Mouse (Mus musculus) intestine, postnatal 0 days (tissue): ENCODE measurements around the gene Tigd3. TPM values are rescaled to one million over a fixed set of nuclear protein-coding genes. Genes with fewer than 3 reads are reported as not detected.

Experiments used
- ATAC-seq: fragments of 200-750 bp; cut with Nextera tagmentation; 2 replicates; pipeline ENCODE4 v1.8.0; 2017; ENCODE audit warnings: mild to moderate bottlenecking, moderate TSS enrichment, moderate library complexity
- H3K27ac ChIP-seq: fragments of 300-500 bp; sonication (generic); 2 replicates; pipeline ENCODE4 v1.5.1; 2014; ENCODE audit warnings: mild to moderate bottlenecking, low read depth, low read length, moderate library complexity
- H3K27me3 ChIP-seq: fragments of 300-500 bp; sonication (generic); replicated peaks from 2 replicates; pipeline ENCODE4 v1.6.1; 2014; ENCODE audit warnings: low read length, mixed read lengths; ENCODE audit not compliant: control insufficient read depth, insufficient read depth
- H3K36me3 ChIP-seq: fragments of 300-500 bp; sonication (generic); 2 replicates; pipeline ENCODE4 v1.6.1; 2014; ENCODE audit warnings: mild to moderate bottlenecking, moderate library complexity; ENCODE audit not compliant: control insufficient read depth, insufficient read depth
- H3K4me1 ChIP-seq: fragments of 300-500 bp; sonication (generic); replicated peaks from 2 replicates; pipeline ENCODE4 v1.6.1; 2014; ENCODE audit warnings: antibody characterized with exemption, low read length, mixed read lengths; ENCODE audit not compliant: control insufficient read depth, insufficient read depth
- H3K4me2 ChIP-seq: fragments of 300-500 bp; sonication (generic); replicated peaks from 2 replicates; pipeline ENCODE4 v1.6.1; 2014; ENCODE audit warnings: low read depth, mild to moderate bottlenecking, moderate library complexity
- H3K4me3 ChIP-seq: fragments of 300-500 bp; sonication (generic); 2 replicates; pipeline ENCODE4 v1.5.1; 2014; ENCODE audit warnings: low read depth, low read length
- H3K9ac ChIP-seq: fragments of 300-500 bp; sonication (generic); 2 replicates; pipeline ENCODE4 v1.6.1; 2014; ENCODE audit warnings: mild to moderate bottlenecking, low read depth, low read length
- H3K9me3 ChIP-seq: fragments of 300-500 bp; sonication (generic); 2 replicates; pipeline ENCODE4 v1.6.1; 2016; ENCODE audit warnings: mixed run types; ENCODE audit not compliant: control insufficient read depth
- CTCF ChIP-seq: sonication (generic); IDR thresholded peaks from 2 replicates; pipeline ENCODE4 v1.5.1; 2016; ENCODE audit warnings: low read depth, mild to moderate bottlenecking, control low read depth, antibody characterized with exemption, moderate library complexity
- WGBS: fragments of 180-500 bp; shearing (Covaris S2); extraction: QIAGEN DNeasy Blood & Tissue Kit; methylation state at CpG from one replicate; pipeline ENCODE4 v1.1.7; 2014; 5-methylcytosine and 5-hydroxymethylcytosine counted together
- polyA plus RNA-seq: library from polyadenylated mRNA; unstranded; fragments of >200 nt; fragmentation: Nextera tagmentation; extraction: Ambion mirVana; gene quantifications from 2 replicates; pipeline ENCODE4 v1.2.1, GENCODE M21; 2015

The Tigd3 gene
- polyA plus RNA-seq, 1 experiment from 2014 or later, result 1.0 TPM

- no peak overlapping the region for H3K4me2 ChIP-seq
- ATAC-seq, result no peak
- no peaks in the 10 kb centered on the region for H3K27me3 ChIP-seq
- peak overlapping the region; percentile 54; the same call in 1 of the 2 replicates for H3K27ac ChIP-seq
- peaks cover under 1% of the 10 kb centered on the region; the same call in 1 of the 2 replicates for H3K4me1 ChIP-seq
- no peaks in the 10 kb centered on the region for H3K36me3 ChIP-seq
- TF ChIP-seq CTCF, result no peak
- H3K4me3 ChIP-seq, result no peak overlapping the region
- H3K9ac ChIP-seq, result no peak overlapping the region
- 40% methylated on average over 14 of the region's 14 CpGs for WGBS
- H3K9me3 ChIP-seq, result no peaks in the 10 kb centered on the region
Observed at GRCm38 (mm10) chr19:5929634-5930596, 36.0 kb upstream of the Tigd3 start.

- no peak for ATAC-seq
- WGBS, result 51% methylated on average over 3 of the region's 3 CpGs
- Histone ChIP-seq H3K36me3 (no peaks in the 10 kb centered on the region), H3K27ac (no peak overlapping the region), H3K9me3 (no peaks in the 10 kb centered on the region), H3K27me3 (no peaks in the 10 kb centered on the region), H3K9ac (no peak overlapping the region), H3K4me1 (no peaks in the 10 kb centered on the region; the same call in 1 of the 2 replicates), H3K4me2 (no peak overlapping the region), H3K4me3 (no peak overlapping the region)
- TF ChIP-seq CTCF, result no peak
Observed at GRCm38 (mm10) chr19:5928546-5928945, 34.6 kb upstream of the Tigd3 start.

GRCm38 (mm10) chr19:5928104-5928503 lies 34.2 kb upstream of the Tigd3 start:
- no peaks in the 10 kb centered on the region for H3K9me3 ChIP-seq
- no peaks in the 10 kb centered on the region; the same call in 1 of the 2 replicates for H3K4me1 ChIP-seq
- no peak overlapping the region for H3K4me2 ChIP-seq
- H3K36me3 ChIP-seq, result no peaks in the 10 kb centered on the region
- H3K4me3 ChIP-seq, result no peak overlapping the region
- H3K9ac ChIP-seq, result no peak overlapping the region
- WGBS, result 74% methylated on average over 6 of the region's 6 CpGs
- no peak for TF ChIP-seq CTCF
- no peak for ATAC-seq
- H3K27ac ChIP-seq, result no peak overlapping the region
- no peaks in the 10 kb centered on the region for H3K27me3 ChIP-seq

GRCm38 (mm10) chr19:5927532-5927931 lies 33.6 kb upstream of the Tigd3 start:
- Histone ChIP-seq H3K4me2 (no peak overlapping the region), H3K4me3 (no peak overlapping the region), H3K4me1 (no peaks in the 10 kb centered on the region; the same call in 1 of the 2 replicates), H3K27ac (no peak overlapping the region), H3K27me3 (no peaks in the 10 kb centered on the region), H3K9me3 (no peaks in the 10 kb centered on the region), H3K36me3 (no peaks in the 10 kb centered on the region), H3K9ac (no peak overlapping the region)
- no peak for TF ChIP-seq CTCF
- WGBS, result 73% methylated on average over 8 of the region's 8 CpGs
- no peak for ATAC-seq

- Histone ChIP-seq H3K27ac (no peak overlapping the region), H3K27me3 (no peaks in the 10 kb centered on the region), H3K9me3 (no peaks in the 10 kb centered on the region), H3K4me2 (no peak overlapping the region), H3K9ac (no peak overlapping the region), H3K4me3 (no peak overlapping the region), H3K4me1 (no peaks in the 10 kb centered on the region; the same call in 1 of the 2 replicates), H3K36me3 (no peaks in the 10 kb centered on the region)
- no peak for ATAC-seq
- TF ChIP-seq CTCF, result no peak
- WGBS, result 87% methylated on average over 11 of the region's 11 CpGs
Observed at GRCm38 (mm10) chr19:5927026-5927425, 33.1 kb upstream of the Tigd3 start.

- H3K27me3 ChIP-seq, result no peaks in the 10 kb centered on the region
- H3K4me2 ChIP-seq, result peak overlapping the region; percentile 92
- peak overlapping the region; percentile 67 for H3K4me3 ChIP-seq
- no peak for ATAC-seq
- WGBS, result 32% methylated on average over 11 of the region's 11 CpGs
- H3K4me1 ChIP-seq, result no peaks in the 10 kb centered on the region; the same call in 1 of the 2 replicates
- 0 out of 2 replicates have a peak, but pooled peaks cover 6% of the 10 kb centered on the region for H3K36me3 ChIP-seq
- no peak overlapping the region for H3K9ac ChIP-seq
- TF ChIP-seq CTCF, result no peak
- no peak overlapping the region for H3K27ac ChIP-seq
- H3K9me3 ChIP-seq, result no peaks in the 10 kb centered on the region
Observed at GRCm38 (mm10) chr19:5925311-5925855, 31.4 kb upstream of the Tigd3 start.
